Mouse (Mus musculus) left cerebral cortex, adult 6 months (tissue): ENCODE results near the gene Nell1. TPM values are rescaled to one million over a fixed set of nuclear protein-coding genes. Genes with fewer than 3 reads are reported as not detected.

Experiments
- long read RNA-seq, 2 experiments: library from polyadenylated mRNA; unstranded; transcript quantifications; one replicate each; pipeline ENCODE4 v2.0.0; 2019 to 2020
- polyA plus RNA-seq: library from polyadenylated mRNA; unstranded; fragments of <200 nt; fragmentation: Nextera tagmentation; gene quantifications from 2 replicates; pipeline ENCODE4 v1.2.3, GENCODE M21; 2021

The Nell1 gene
- polyA plus RNA-seq, result 21.4 and 23.4 TPM in 2 replicates
- long read RNA-seq, experiment 1, full-length matches to known transcripts, result 169 of 205 reads
- long read RNA-seq, experiment 1, partial matches to known transcripts, result 24 of 205 reads
- long read RNA-seq, experiment 1, other reads (novel, unspliced or antisense), result 12 of 205 reads
- long read RNA-seq, experiment 2, full-length matches to known transcripts, result 18 of 44 reads
- long read RNA-seq, experiment 2, partial matches to known transcripts, result 23 of 44 reads
- long read RNA-seq, experiment 2, other reads (novel, unspliced or antisense), result 3 of 44 reads

GRCm38 (mm10) chr7:49974841-49975440 lies at the start of gene Nell1:
Gene Nell1 (plus strand): TSS chr7:49974864.

GRCm38 (mm10) chr7:50598890-50599289 lies 624.2 kb downstream of the Nell1 start, which contains the start of gene 4933405O20Rik:
Gene 4933405O20Rik (plus strand): TSS chr7:50599190.

Other genes with a start within 250 kb of the Nell1 start
- 24.6 and 27.1 TPM in 2 replicates for gene Htatip2, start 215.7 kb upstream of the Nell1 start, polyA plus RNA-seq
- 24.3 and 30.3 TPM in 2 replicates for gene Prmt3, start 196.5 kb upstream of the Nell1 start, polyA plus RNA-seq
- gene Slc6a5, start 64.7 kb upstream of the Nell1 start, polyA plus RNA-seq, result 0.04 TPM in 1 of 2 replicates, not detected in the other